Comparison of ENCODE assay signal across 13 mouse cellular contexts in genomic region chr13:70281051-70281847, GRCm38 (mm10).
DNase-seq lines count a peak whose midpoint lies in the region; ATAC-seq lines count a peak whose summit lies in the region.
"Had no signal": no experiment of that assay in that cellular context is flagged by ENCODE, and none has a peak within 500 bp of the region (broad histone marks: within the 10 kb centered on the region; RNA-seq: fewer than 3 reads in every experiment).

No protein-coding gene starts in this region.

- no peak overlapping the region for H3K4me3 ChIP-seq in limb, embryonic 11.5 days (ENCODE audit: low read depth, low read length)
- no peak overlapping the region for H3K4me3 ChIP-seq in limb, embryonic 10.5 days
- H3K4me3 ChIP-seq in kidney, embryonic 15.5 days (replicated peaks) = no peak overlapping the region
- no peak overlapping the region for H3K4me3 ChIP-seq in midbrain, embryonic 13.5 days (replicated peaks)
- H3K4me3 ChIP-seq in forebrain, embryonic 13.5 days = no peak overlapping the region
- H3K4me3 ChIP-seq: embryonic facial prominence, embryonic 15.5 days; gastrocnemius, adult 2 months; intestine, embryonic 15.5 days; limb, embryonic 12.5 days had no signal

- WGBS in limb, embryonic 11.5 days = 81% methylated on average over 7 of the region's 7 CpGs
- WGBS in limb, embryonic 10.5 days = 84% methylated on average over 7 of the region's 7 CpGs
- WGBS in kidney, embryonic 15.5 days = 60% methylated on average over 7 of the region's 7 CpGs
- 79% methylated on average over 7 of the region's 7 CpGs for WGBS in midbrain, embryonic 13.5 days
- WGBS in forebrain, embryonic 13.5 days = 86% methylated on average over 7 of the region's 7 CpGs

- peak; percentile 44 for DNase-seq in adrenal gland, postnatal 14 days
- DNase-seq in adrenal gland, adult (ENCODE audit: inconsistent age in 2 of 2, low spot score in 1 of 2) = no peak
- DNase-seq in limb, embryonic 11.5 days (ENCODE audit: low spot score) = peak; percentile 18
- DNase-seq in limb, embryonic 10.5 days (ENCODE audit: low spot score) = no peak
- peak; percentile 8 for DNase-seq in lung, postnatal 25 days (ENCODE audit: low spot score)
- DNase-seq: gastrocnemius, adult 2 months had no signal

- H3K27ac ChIP-seq in limb, embryonic 11.5 days (replicated peaks; ENCODE audit: low read depth, low read length) = no peak overlapping the region
- no peak overlapping the region for H3K27ac ChIP-seq in limb, embryonic 10.5 days
- H3K27ac ChIP-seq in kidney, embryonic 15.5 days = peak overlapping the region; percentile 32; the same call in 1 of the 2 replicates
- H3K27ac ChIP-seq in midbrain, embryonic 13.5 days = no peak overlapping the region
- no peak overlapping the region for H3K27ac ChIP-seq in forebrain, embryonic 13.5 days
- H3K27ac ChIP-seq: embryonic facial prominence, embryonic 15.5 days; gastrocnemius, adult 2 months; intestine, embryonic 15.5 days had no signal

- H3K4me1 ChIP-seq in limb, embryonic 11.5 days (ENCODE audit: control insufficient read depth, insufficient read depth, low read length) = 0 out of 2 replicates have a peak, but pooled peaks cover 4% of the 10 kb centered on the region
- peaks cover 34% of the 10 kb centered on the region for H3K4me1 ChIP-seq in limb, embryonic 10.5 days
- H3K4me1 ChIP-seq in kidney, embryonic 15.5 days = peaks cover 26% of the 10 kb centered on the region
- peaks cover 20% of the 10 kb centered on the region for H3K4me1 ChIP-seq in midbrain, embryonic 13.5 days (replicated peaks)
- H3K4me1 ChIP-seq in forebrain, embryonic 13.5 days = peaks cover 13% of the 10 kb centered on the region; the same call in 1 of the 2 replicates
- H3K4me1 ChIP-seq: embryonic facial prominence, embryonic 15.5 days had no signal

- H3K4me2 ChIP-seq in limb, embryonic 11.5 days (ENCODE audit: low read depth, severe bottlenecking) = no peak overlapping the region
- H3K4me2 ChIP-seq in kidney, embryonic 15.5 days = no peak overlapping the region
- H3K4me2 ChIP-seq in midbrain, embryonic 13.5 days (replicated peaks) = no peak overlapping the region
- H3K4me2 ChIP-seq in forebrain, embryonic 13.5 days = no peak overlapping the region
- H3K4me2 ChIP-seq: embryonic facial prominence, embryonic 15.5 days; intestine, embryonic 15.5 days; limb, embryonic 12.5 days had no signal

- no peaks in the 10 kb centered on the region for H3K27me3 ChIP-seq in limb, embryonic 11.5 days (ENCODE audit: control insufficient read depth, insufficient read depth, low read length)
- no peaks in the 10 kb centered on the region for H3K27me3 ChIP-seq in limb, embryonic 10.5 days (ENCODE audit: low read depth, poor library complexity, severe bottlenecking)
- no peaks in the 10 kb centered on the region for H3K27me3 ChIP-seq in kidney, embryonic 15.5 days
- no peaks in the 10 kb centered on the region for H3K27me3 ChIP-seq in midbrain, embryonic 13.5 days
- H3K27me3 ChIP-seq in forebrain, embryonic 13.5 days = no peaks in the 10 kb centered on the region
- H3K27me3 ChIP-seq: embryonic facial prominence, embryonic 15.5 days; intestine, embryonic 15.5 days; limb, embryonic 12.5 days; Patski had no signal

- H3K36me3 ChIP-seq in limb, embryonic 11.5 days (ENCODE audit: control insufficient read depth, insufficient read depth, low read length) = no peaks in the 10 kb centered on the region
- H3K36me3 ChIP-seq in limb, embryonic 10.5 days = no peaks in the 10 kb centered on the region
- H3K36me3 ChIP-seq in kidney, embryonic 15.5 days = no peaks in the 10 kb centered on the region
- no peaks in the 10 kb centered on the region for H3K36me3 ChIP-seq in midbrain, embryonic 13.5 days
- no peaks in the 10 kb centered on the region for H3K36me3 ChIP-seq in forebrain, embryonic 13.5 days (ENCODE audit: poor library complexity, severe bottlenecking)
- H3K36me3 ChIP-seq: embryonic facial prominence, embryonic 15.5 days; intestine, embryonic 15.5 days; limb, embryonic 12.5 days had no signal

- H3K9ac ChIP-seq in limb, embryonic 11.5 days (ENCODE audit: low read length) = no peak overlapping the region
- H3K9ac ChIP-seq in kidney, embryonic 15.5 days = no peak overlapping the region
- H3K9ac ChIP-seq in midbrain, embryonic 13.5 days (replicated peaks) = no peak overlapping the region
- H3K9ac ChIP-seq in forebrain, embryonic 13.5 days = no peak overlapping the region
- H3K9ac ChIP-seq: embryonic facial prominence, embryonic 15.5 days; intestine, embryonic 15.5 days; limb, embryonic 12.5 days had no signal

- no peaks in the 10 kb centered on the region for H3K9me3 ChIP-seq in limb, embryonic 11.5 days (ENCODE audit: control insufficient read depth, low read length)
- no peaks in the 10 kb centered on the region for H3K9me3 ChIP-seq in limb, embryonic 10.5 days (replicated peaks)
- H3K9me3 ChIP-seq in kidney, embryonic 15.5 days (replicated peaks) = no peaks in the 10 kb centered on the region
- no peaks in the 10 kb centered on the region for H3K9me3 ChIP-seq in midbrain, embryonic 13.5 days
- H3K9me3 ChIP-seq in forebrain, embryonic 13.5 days (replicated peaks) = no peaks in the 10 kb centered on the region
- H3K9me3 ChIP-seq: embryonic facial prominence, embryonic 15.5 days; intestine, embryonic 15.5 days; limb, embryonic 12.5 days had no signal

- no peak for ATAC-seq in limb, embryonic 11.5 days (ENCODE audit: insufficient number of reproducible peaks, low FRiP score, low TSS enrichment, low read depth)
- ATAC-seq in kidney, embryonic 15.5 days (replicated peaks; ENCODE audit: low FRiP score) = peak; percentile 19; the same call in 1 of the 2 replicates
- ATAC-seq in midbrain, embryonic 13.5 days = no peak
- ATAC-seq in forebrain, embryonic 13.5 days = no peak
- ATAC-seq: intestine, embryonic 15.5 days; Patski had no signal

Comparison
In these comparisons a context has a peak if more than half of its experiments do, and no peak if none do; other contexts are left out.
1. DNase-seq: peak in adrenal gland, postnatal 14 days (single experiment), limb, embryonic 11.5 days (single experiment) and lung, postnatal 25 days (single experiment); none in adrenal gland, adult (0 of 2) and limb, embryonic 10.5 days (single experiment).